Mouse (Mus musculus) kidney, embryonic 14.5 days (tissue): ENCODE data around the gene Diaph2. TPM values are rescaled to one million over a fixed set of nuclear protein-coding genes. Genes with fewer than 3 reads are reported as not detected.

Experiments
- ATAC-seq: fragments of 200-750 bp; cut with Nextera tagmentation; 2 replicates; pipeline ENCODE4 v1.8.0; 2017; ENCODE audit warnings: moderate number of reproducible peaks, mild to moderate bottlenecking, moderate TSS enrichment, moderate library complexity; ENCODE audit not compliant: low FRiP score, low TSS enrichment
- H3K27ac ChIP-seq: fragments of 300-500 bp; sonication (generic); 2 replicates; pipeline ENCODE4 v1.5.1; 2014; ENCODE audit warnings: low read depth, mild to moderate bottlenecking, low read length, moderate library complexity, mixed read lengths
- H3K27me3 ChIP-seq: fragments of 300-500 bp; sonication (generic); 2 replicates; pipeline ENCODE4 v1.6.1; 2014; ENCODE audit warnings: mild to moderate bottlenecking, low read length; ENCODE audit not compliant: control insufficient read depth, insufficient read depth
- H3K36me3 ChIP-seq: fragments of 300-500 bp; sonication (generic); 2 replicates; pipeline ENCODE4 v1.6.1; 2014; ENCODE audit warnings: low read length, mixed read lengths; ENCODE audit not compliant: control insufficient read depth, insufficient read depth
- H3K4me1 ChIP-seq: fragments of 300-500 bp; sonication (generic); 2 replicates; pipeline ENCODE4 v1.6.1; 2014; ENCODE audit warnings: low read length, mixed read lengths; ENCODE audit not compliant: control insufficient read depth, insufficient read depth
- H3K4me2 ChIP-seq: fragments of 300-500 bp; sonication (generic); replicated peaks from 2 replicates; pipeline ENCODE4 v1.6.1; 2014; ENCODE audit warnings: low read depth, mild to moderate bottlenecking, low read length
- H3K4me3 ChIP-seq: fragments of 300-500 bp; sonication (generic); 2 replicates; pipeline ENCODE4 v1.5.1; 2014; ENCODE audit warnings: mild to moderate bottlenecking, low read length
- H3K9ac ChIP-seq: fragments of 300-500 bp; sonication (generic); 2 replicates; pipeline ENCODE4 v1.6.1; 2014; ENCODE audit warnings: low read depth, mild to moderate bottlenecking, low read length, moderate library complexity
- H3K9me3 ChIP-seq: fragments of 300-500 bp; sonication (generic); 2 replicates; pipeline ENCODE4 v1.6.1; 2016; ENCODE audit warnings: low read length; ENCODE audit not compliant: control insufficient read depth
- WGBS: fragments of 180-500 bp; shearing (Covaris S2); extraction: QIAGEN DNeasy Blood & Tissue Kit; methylation state at CpG from one replicate; pipeline ENCODE4 v1.1.7; 2014; 5-methylcytosine and 5-hydroxymethylcytosine counted together
- polyA plus RNA-seq: library from polyadenylated mRNA; unstranded; fragments of >200 nt; fragmentation: Nextera tagmentation; extraction: Ambion mirVana; gene quantifications from 2 replicates; pipeline ENCODE4 v1.2.1, GENCODE M21; 2014

Gene Diaph2
- polyA plus RNA-seq, 1 experiment from 2014 or later, result 7.2 TPM

GRCm38 (mm10) chrX:130423134-130423533, 673.6 kb downstream of the Diaph2 start:
- WGBS, result 85% methylated on average over 2 of the region's 2 CpGs
- Histone ChIP-seq H3K27me3 (no peaks in the 10 kb centered on the region), H3K4me1 (no peaks in the 10 kb centered on the region), H3K36me3 (no peaks in the 10 kb centered on the region), H3K4me3 (no peak overlapping the region), H3K9me3 (no peaks in the 10 kb centered on the region), H3K9ac (no peak overlapping the region), H3K4me2 (no peak overlapping the region), H3K27ac (no peak overlapping the region)
- ATAC-seq, result no peak

DNA sequence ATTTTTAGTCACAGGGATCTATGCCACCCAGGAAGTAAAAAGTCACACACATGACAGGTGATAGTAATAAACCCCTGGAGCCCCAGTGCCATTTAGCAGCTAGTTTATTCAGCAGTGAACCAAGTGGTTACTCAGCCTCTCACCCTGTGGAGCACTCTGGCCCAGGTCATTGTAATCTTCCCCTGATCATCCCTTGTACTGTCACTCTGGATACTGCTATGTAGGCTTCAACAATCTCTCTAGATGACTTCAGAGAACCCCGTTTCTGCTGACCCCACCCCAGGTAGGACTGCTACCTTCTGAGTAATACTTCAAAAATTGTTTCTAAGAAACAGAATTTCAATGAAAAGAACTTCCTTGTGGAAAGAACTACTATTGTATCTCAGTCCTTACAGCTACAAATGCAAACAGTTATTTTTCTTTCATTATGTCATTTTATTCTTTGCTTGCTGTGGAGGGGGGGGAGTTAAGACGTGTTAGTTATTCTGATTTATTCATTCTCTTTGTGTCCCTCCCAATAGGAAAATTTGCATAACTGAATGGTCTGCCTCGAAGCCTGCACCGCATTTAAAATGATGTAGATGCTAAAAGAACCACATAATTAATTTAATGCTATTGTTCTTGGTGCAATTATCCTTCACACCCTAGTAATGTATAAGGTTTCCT, 702.4 kb downstream of the Diaph2 start:
- H3K36me3 ChIP-seq, result no peaks in the 10 kb centered on the region
- no peak for ATAC-seq
- 61% methylated on average over 4 of the region's 4 CpGs for WGBS
- no peaks in the 10 kb centered on the region for H3K9me3 ChIP-seq
- H3K9ac ChIP-seq, result no peak overlapping the region
- no peak overlapping the region for H3K27ac ChIP-seq
- H3K4me3 ChIP-seq, result no peak overlapping the region
- no peaks in the 10 kb centered on the region for H3K4me1 ChIP-seq
- no peak overlapping the region for H3K4me2 ChIP-seq
- no peaks in the 10 kb centered on the region for H3K27me3 ChIP-seq

DNA sequence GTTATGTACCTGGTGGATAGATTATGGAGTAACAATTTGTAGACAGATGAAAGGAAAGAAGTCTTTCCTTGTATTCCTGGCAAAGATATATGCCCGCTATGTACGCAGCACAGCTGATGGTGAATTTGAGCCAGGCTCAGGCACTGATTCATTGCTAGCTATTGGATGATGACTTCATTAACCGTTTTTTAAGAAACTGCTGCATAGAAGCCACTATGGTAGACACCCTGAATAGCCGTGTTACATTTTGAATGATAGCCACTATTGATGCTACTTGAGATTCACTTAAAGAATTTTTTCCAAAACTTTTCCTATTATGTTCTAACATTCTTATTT, 702.9 kb downstream of the Diaph2 start:
- Histone ChIP-seq H3K9ac (no peak overlapping the region), H3K9me3 (no peaks in the 10 kb centered on the region), H3K27ac (no peak overlapping the region), H3K4me1 (no peaks in the 10 kb centered on the region), H3K36me3 (no peaks in the 10 kb centered on the region), H3K4me3 (no peak overlapping the region), H3K27me3 (no peaks in the 10 kb centered on the region), H3K4me2 (no peak overlapping the region)
- ATAC-seq, result no peak
- 89% methylated on average over 4 of the region's 4 CpGs for whole genome bisulfite sequencing

GRCm38 (mm10) chrX:130473133-130473532, 723.6 kb downstream of the Diaph2 start:
- no peaks in the 10 kb centered on the region for H3K36me3 ChIP-seq
- H3K27me3 ChIP-seq, result no peaks in the 10 kb centered on the region
- 56% methylated on average over 2 of the region's 2 CpGs for WGBS
- no peaks in the 10 kb centered on the region for H3K4me1 ChIP-seq
- ATAC-seq, result no peak
- no peak overlapping the region for H3K9ac ChIP-seq
- H3K4me3 ChIP-seq, result no peak overlapping the region
- H3K9me3 ChIP-seq, result no peaks in the 10 kb centered on the region
- H3K27ac ChIP-seq, result no peak overlapping the region
- no peak overlapping the region for H3K4me2 ChIP-seq

DNA sequence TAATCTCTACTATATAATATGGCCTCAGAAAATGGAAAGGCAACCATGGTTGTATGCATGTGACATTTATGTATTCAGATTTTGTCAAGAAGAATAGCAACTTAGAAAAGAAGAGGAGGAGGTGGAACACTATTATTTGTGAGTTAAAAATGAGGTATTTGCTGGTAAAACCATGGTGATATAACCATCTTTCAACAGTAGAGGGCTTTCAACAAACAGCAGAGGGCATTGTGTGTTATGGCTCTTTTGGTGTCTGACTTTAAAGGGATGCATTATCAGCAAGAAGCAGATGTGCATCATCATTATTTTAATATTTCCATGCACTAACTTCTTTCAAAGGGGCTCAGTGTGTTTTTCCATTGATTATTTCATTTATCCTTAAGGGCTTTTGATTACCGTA, 731.3 kb downstream of the Diaph2 start:
- no peaks in the 10 kb centered on the region for H3K4me1 ChIP-seq
- no peaks in the 10 kb centered on the region for H3K27me3 ChIP-seq
- WGBS, result 94% methylated on average over 1 of the region's 1 CpGs
- no peak for ATAC-seq
- H3K27ac ChIP-seq, result no peak overlapping the region
- no peaks in the 10 kb centered on the region for H3K9me3 ChIP-seq
- H3K36me3 ChIP-seq, result no peaks in the 10 kb centered on the region
- H3K4me3 ChIP-seq, result no peak overlapping the region
- H3K4me2 ChIP-seq, result no peak overlapping the region
- no peak overlapping the region for H3K9ac ChIP-seq

GRCm38 (mm10) chrX:130502680-130503464, 753.3 kb downstream of the Diaph2 start:
- H3K4me2 ChIP-seq, result no peak overlapping the region
- ATAC-seq, result no peak
- no peaks in the 10 kb centered on the region for H3K4me1 ChIP-seq
- WGBS, result 71% methylated on average over 12 of the region's 12 CpGs
- H3K27me3 ChIP-seq, result no peaks in the 10 kb centered on the region
- no peak overlapping the region for H3K4me3 ChIP-seq
- no peaks in the 10 kb centered on the region for H3K9me3 ChIP-seq
- no peak overlapping the region for H3K9ac ChIP-seq
- H3K36me3 ChIP-seq, result no peaks in the 10 kb centered on the region
- no peak overlapping the region for H3K27ac ChIP-seq

DNA sequence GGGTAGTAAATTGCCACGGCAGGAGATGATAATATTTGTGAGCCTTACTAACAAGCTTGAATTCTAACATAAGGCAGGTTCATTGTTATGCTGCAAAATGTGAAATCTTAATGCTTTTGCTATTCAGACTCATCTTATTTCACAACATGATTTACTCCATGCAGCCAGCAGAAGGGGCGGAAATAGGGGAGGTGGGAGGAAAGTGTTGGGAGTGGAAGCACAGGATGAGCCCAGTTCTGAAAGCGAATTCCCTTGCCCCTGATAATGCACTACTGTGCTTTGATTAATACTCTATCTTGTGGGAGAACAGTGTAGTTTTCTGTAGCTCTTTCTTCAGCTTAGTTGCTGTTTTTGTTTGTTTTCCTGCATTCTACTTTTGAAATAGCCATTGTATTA, 753.9 kb downstream of the Diaph2 start:
- no peak for ATAC-seq

GRCm38 (mm10) chrX:130505626-130506025, 756.1 kb downstream of the Diaph2 start:
- Histone ChIP-seq H3K27me3 (no peaks in the 10 kb centered on the region), H3K4me1 (no peaks in the 10 kb centered on the region), H3K36me3 (no peaks in the 10 kb centered on the region), H3K4me2 (no peak overlapping the region), H3K4me3 (no peak overlapping the region), H3K9me3 (no peaks in the 10 kb centered on the region), H3K9ac (no peak overlapping the region), H3K27ac (no peak overlapping the region)
- ATAC-seq, result no peak
- 30% methylated on average over 5 of the region's 5 CpGs for WGBS

More for the DNA sequence above, 753.9 kb downstream of the Diaph2 start:
- no peaks in the 10 kb centered on the region for H3K36me3 ChIP-seq
- no peaks in the 10 kb centered on the region for H3K4me1 ChIP-seq
- H3K27ac ChIP-seq, result no peak overlapping the region
- no peaks in the 10 kb centered on the region for H3K27me3 ChIP-seq
- no peak overlapping the region for H3K4me3 ChIP-seq
- no peaks in the 10 kb centered on the region for H3K9me3 ChIP-seq
- no peak overlapping the region for H3K4me2 ChIP-seq
- 69% methylated on average over 3 of the region's 3 CpGs for WGBS
- H3K9ac ChIP-seq, result no peak overlapping the region
